Mouse (Mus musculus): ENCODE results near the gene Olfr691.
"Not testable (repeated sequence)": the region's sequence is repeated elsewhere in the genome, so short reads cannot be mapped to it uniquely, and the experiment has no call there.

Olfr691 gene

GRCm38 (mm10) chr7:105342170-105342569 is at the start of gene Olfr691:
TSS of gene Olfr691 (minus strand) at chr7:105342270.
- DNase-seq (ENCODE audit: low read depth, low spot score): no peak

- DNase-seq (ENCODE audit: low read depth, low spot score): no peak
These were observed 48.2 kb upstream of the Olfr691 start for GRCm38 (mm10) chr7:105390236-105390635.

DNA sequence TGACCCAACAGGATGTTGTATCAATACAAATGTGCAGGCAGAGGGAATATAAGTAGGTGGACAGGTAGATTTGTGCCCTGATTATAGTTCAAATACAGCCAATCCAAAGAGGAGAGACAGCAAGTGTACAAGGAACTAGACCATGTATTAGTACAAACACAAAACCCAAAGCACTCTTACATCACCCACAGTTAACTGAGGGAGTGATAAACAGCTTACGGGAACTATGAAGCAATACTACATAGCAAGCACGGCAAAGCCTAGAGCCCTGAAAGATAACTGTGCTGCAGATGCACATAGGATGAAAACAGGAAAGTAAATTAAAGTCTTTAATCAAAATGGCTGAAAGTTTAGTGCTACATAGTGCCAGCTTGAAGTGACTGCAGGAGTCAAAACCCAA is 45.6 kb upstream of the Olfr691 start:
- DNase-seq (ENCODE audit: low read depth, low spot score): no peak

- no peak for DNase-seq (ENCODE audit: low read depth, low spot score)
These were observed 38.3 kb upstream of the Olfr691 start for GRCm38 (mm10) chr7:105380329-105380728.

DNA sequence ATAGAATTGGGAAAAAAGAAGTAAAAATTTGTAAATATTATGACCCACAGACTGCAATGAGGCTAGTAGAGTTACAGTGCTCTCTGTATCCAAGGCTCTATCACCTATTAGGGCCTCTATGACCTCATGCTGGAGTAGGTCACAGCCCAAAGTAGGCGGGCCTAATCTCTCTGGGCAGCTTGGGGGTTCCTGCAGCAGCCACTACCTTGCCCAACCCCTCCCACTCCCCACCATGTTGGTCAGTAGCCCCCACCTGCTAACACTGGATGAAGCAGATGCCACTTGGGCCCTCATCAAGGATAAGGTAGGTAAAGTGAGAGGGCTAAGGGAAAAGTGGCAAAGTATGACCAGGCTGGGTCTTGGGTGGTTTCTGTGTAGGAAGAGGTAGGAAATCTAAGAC is 32.8 kb upstream of the Olfr691 start, which contains the start of gene Gm5901:
Gene Gm5901, plus strand, starts transcription at position 173 of the 400 bp plus-strand sequence.
- no peak for DNase-seq (ENCODE audit: low read depth, low spot score)

- DNase-seq (ENCODE audit: low read depth, low spot score): peak; percentile 32
These were observed 31.9 kb upstream of the Olfr691 start for GRCm38 (mm10) chr7:105373976-105374375.

GRCm38 (mm10) chr7:105373509-105373908 is 31.4 kb upstream of the Olfr691 start:
- no peak for DNase-seq (ENCODE audit: low read depth, low spot score)

- DNase-seq (ENCODE audit: low read depth, low spot score): no peak
These were observed 30.8 kb upstream of the Olfr691 start for GRCm38 (mm10) chr7:105372912-105373311.

GRCm38 (mm10) chr7:105368521-105368920 is 26.5 kb upstream of the Olfr691 start:
- DNase-seq (ENCODE audit: low read depth, low spot score): no peak

DNA sequence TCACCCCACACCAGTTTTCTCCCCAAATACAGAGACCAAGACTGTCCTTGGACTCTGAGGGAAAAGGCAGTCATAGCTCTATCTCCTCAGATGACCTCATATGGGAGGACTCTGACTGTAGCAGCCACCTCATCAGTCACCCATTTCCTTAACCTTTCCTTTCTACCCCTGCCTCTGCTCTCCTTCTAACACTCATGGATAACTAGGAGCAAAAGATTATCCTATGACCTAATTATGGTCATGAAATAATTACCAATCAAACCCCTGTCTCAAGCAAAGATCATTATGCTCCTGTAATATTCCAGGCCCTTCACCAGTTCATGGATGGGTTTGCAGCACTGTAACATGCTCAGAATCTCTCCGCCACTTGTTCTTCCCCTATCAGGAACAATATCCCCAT is 25.9 kb upstream of the Olfr691 start, which contains the start of gene Olfr692:
Gene Olfr692, plus strand, starts transcription at position 301 of the 400 bp plus-strand sequence.
- no peak for DNase-seq (ENCODE audit: low read depth, low spot score)

- no peak for DNase-seq (ENCODE audit: low read depth, low spot score)
These were observed 25.2 kb upstream of the Olfr691 start for GRCm38 (mm10) chr7:105367268-105367667.

DNA sequence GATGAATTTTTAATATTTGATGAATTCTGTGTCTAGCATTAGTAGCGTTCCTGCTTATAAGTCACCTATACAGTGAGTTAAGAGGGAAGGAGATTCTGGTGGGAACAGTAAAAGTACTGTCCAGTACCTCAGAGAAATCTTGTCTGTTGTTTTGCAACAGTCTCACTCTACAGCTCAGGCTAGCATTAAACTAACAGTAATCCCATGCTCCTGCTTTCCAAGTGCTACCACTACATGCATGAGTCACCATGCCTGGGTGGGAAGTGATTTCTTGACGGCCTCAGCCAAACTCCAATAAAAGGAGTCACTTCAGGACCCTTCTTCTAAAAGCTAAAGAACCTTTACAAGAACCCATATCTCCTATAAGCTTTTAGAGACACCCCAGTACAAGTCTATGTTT is 19.6 kb upstream of the Olfr691 start:
- DNase-seq (ENCODE audit: low read depth, low spot score): no peak

GRCm38 (mm10) chr7:105356487-105356886 is 14.4 kb upstream of the Olfr691 start:
- DNase-seq (ENCODE audit: low read depth, low spot score): not testable (repeated sequence)

- not testable (repeated sequence) for DNase-seq (ENCODE audit: low read depth, low spot score)
These were observed 14.0 kb upstream of the Olfr691 start for GRCm38 (mm10) chr7:105356064-105356463.

GRCm38 (mm10) chr7:105342752-105343151 is 682 bp upstream of the Olfr691 start:
- DNase-seq (ENCODE audit: low read depth, low spot score): no peak

DNA sequence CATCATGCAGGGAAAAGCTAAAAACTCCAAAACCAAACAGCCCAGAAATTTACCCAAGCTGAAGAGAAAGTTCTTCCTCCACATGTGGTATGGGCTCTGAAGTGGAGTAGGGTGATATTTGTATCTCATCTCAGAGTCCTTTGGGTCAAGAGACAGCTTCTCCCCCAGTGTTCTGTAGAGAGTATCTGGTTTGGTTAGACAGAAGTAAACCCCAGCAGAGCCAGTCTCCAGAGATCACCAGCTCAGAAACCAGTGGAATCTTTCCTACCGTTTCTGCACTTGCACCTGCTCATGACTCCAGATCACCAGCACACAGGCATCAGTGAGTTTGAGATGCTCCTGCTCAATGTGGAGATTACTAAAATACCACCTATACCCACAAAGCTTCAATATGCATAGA is 8.1 kb downstream of the Olfr691 start, which contains the start of gene Olfr690:
Gene Olfr690, minus strand, starts transcription at position 101 of the 400 bp plus-strand sequence.
- no peak for DNase-seq (ENCODE audit: low read depth, low spot score)

- DNase-seq (ENCODE audit: low read depth, low spot score): no peak
These were observed 16.8 kb downstream of the Olfr691 start for GRCm38 (mm10) chr7:105325302-105325701.

- no peak for DNase-seq (ENCODE audit: low read depth, low spot score)
These were observed 31.2 kb downstream of the Olfr691 start, which contains the start of gene Olfr689 for GRCm38 (mm10) chr7:105310865-105311264. TSS of gene Olfr689 (plus strand) at chr7:105311165.

DNA sequence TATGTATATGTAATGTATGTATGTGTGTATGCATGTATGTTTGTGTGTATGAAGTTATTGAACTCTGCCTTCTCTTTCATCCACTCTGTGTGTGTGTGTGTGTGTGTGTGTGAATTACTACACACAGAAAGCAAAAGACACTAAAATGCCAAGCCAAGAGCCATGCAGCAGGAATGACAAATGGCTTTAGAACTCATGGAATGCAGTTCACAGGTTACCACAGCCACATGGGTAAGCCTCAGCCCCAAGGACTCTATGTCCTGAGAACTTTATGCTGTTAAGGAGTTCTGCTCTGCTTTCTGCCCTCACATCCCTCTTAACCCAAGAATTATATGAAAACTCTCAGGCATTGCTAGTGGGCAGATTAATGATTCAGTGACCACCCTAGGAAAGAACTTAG is 52.0 kb downstream of the Olfr691 start:
- no peak for DNase-seq (ENCODE audit: low read depth, low spot score)

GRCm38 (mm10) chr7:105287795-105288194 is 54.3 kb downstream of the Olfr691 start, which contains the start of gene Olfr688:
TSS of gene Olfr688 (plus strand) at chr7:105288095.
- DNase-seq (ENCODE audit: low read depth, low spot score): no peak

Measured in telencephalon, adult 2 months (tissue).